Mouse (Mus musculus) forebrain, embryonic 16.5 days (tissue): ENCODE data around the gene Stoml3. TPM values are rescaled to one million over a fixed set of nuclear protein-coding genes. Genes with fewer than 3 reads are reported as not detected.

Source experiments
- ATAC-seq: fragments of 200-750 bp; cut with Nextera tagmentation; 2 replicates; pipeline ENCODE4 v1.8.0; 2017; ENCODE audit warnings: mild to moderate bottlenecking, moderate library complexity
- H3K27ac ChIP-seq: fragments of 300-500 bp; sonication (generic); 2 replicates; pipeline ENCODE4 v1.5.1; 2014; ENCODE audit warnings: low read length, control low read depth
- H3K27me3 ChIP-seq: fragments of 300-500 bp; sonication (generic); replicated peaks from 2 replicates; pipeline ENCODE4 v1.6.1; 2014; ENCODE audit warnings: low read length; ENCODE audit not compliant: control insufficient read depth, insufficient read depth
- H3K36me3 ChIP-seq: fragments of 300-500 bp; sonication (generic); 2 replicates; pipeline ENCODE4 v1.6.1; 2014; ENCODE audit not compliant: control insufficient read depth, insufficient read depth
- H3K4me1 ChIP-seq: fragments of 300-500 bp; sonication (generic); replicated peaks from 2 replicates; pipeline ENCODE4 v1.6.1; 2014; ENCODE audit warnings: low read length; ENCODE audit not compliant: control insufficient read depth, insufficient read depth
- H3K4me2 ChIP-seq: fragments of 300-500 bp; sonication (generic); 2 replicates; pipeline ENCODE4 v1.6.1; 2014; ENCODE audit warnings: mild to moderate bottlenecking, low read length, control low read depth
- H3K4me3 ChIP-seq: fragments of 300-500 bp; sonication (generic); replicated peaks from 2 replicates; pipeline ENCODE4 v1.5.1; 2014; ENCODE audit warnings: mild to moderate bottlenecking, low read length, control low read depth
- H3K9ac ChIP-seq: fragments of 300-500 bp; sonication (generic); replicated peaks from 2 replicates; pipeline ENCODE4 v1.6.1; 2014; ENCODE audit warnings: low read depth, low read length, control low read depth
- H3K9me3 ChIP-seq: fragments of 300-500 bp; sonication (generic); 2 replicates; pipeline ENCODE4 v1.6.1; 2016; ENCODE audit warnings: low read length; ENCODE audit not compliant: control insufficient read depth
- WGBS: fragments of 180-500 bp; shearing (Covaris S2); extraction: QIAGEN DNeasy Blood & Tissue Kit; methylation state at CpG from one replicate; pipeline ENCODE4 v1.1.7; 2014; 5-methylcytosine and 5-hydroxymethylcytosine counted together
- polyA plus RNA-seq: library from polyadenylated mRNA; unstranded; fragments of >200 nt; fragmentation: Nextera tagmentation; extraction: Ambion mirVana; gene quantifications from 2 replicates; pipeline ENCODE4 v1.2.1, GENCODE M21; 2015

Gene Stoml3
- polyA plus RNA-seq, 1 experiment from 2014 or later = not detected

DNA sequence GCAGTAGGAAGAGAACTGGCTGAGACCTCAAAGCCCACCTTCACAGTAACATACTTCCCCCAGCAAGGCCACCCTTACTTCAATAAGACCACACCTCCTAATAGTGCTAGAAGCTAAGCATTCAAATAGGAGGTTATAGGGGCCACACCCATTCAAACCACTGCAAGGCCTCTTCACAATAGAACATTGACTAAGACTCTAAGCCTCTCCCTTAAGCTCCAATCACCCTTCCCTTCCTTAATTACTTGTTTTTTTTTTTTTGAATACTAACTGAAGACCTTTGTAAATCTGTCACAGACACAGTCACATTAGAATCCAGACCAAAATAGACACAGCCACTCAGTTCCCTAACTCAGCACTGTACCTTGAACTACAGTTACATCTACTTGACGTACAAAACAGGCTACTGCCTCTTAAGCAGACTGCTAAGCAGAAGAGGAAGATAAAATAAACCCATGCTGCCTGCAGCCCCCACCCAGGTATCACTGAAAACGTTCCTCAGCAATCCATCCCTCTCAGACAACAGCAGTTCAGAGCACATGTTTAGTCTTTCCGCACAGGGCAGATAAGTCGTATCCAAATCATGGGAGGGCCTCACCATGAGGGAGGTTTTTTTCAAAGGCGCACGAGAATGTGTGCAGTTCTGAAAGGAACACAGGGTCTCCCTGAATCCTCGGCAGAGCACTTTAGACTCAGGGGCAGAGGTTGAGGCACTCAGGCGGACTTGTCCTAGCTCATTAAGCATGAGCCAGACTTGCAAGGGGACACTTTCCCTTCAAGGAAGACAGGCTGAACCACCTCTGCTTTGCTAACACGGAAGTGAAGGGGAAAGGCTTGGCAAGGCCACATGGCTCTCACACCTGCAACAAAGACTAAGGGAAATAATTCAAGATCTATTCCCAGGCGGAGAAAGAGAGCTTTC is 66.8 kb downstream of the Stoml3 start:
- H3K4me3 ChIP-seq = no peak overlapping the region
- ATAC-seq = no peak
- H3K4me1 ChIP-seq = peaks cover 2% of the 10 kb centered on the region
- H3K9me3 ChIP-seq = no peaks in the 10 kb centered on the region
- no peak overlapping the region for H3K4me2 ChIP-seq
- no peak overlapping the region for H3K9ac ChIP-seq
- H3K27me3 ChIP-seq = no peaks in the 10 kb centered on the region
- no peak overlapping the region for H3K27ac ChIP-seq
- WGBS = 39% methylated on average over 10 of the region's 10 CpGs
- no peaks in the 10 kb centered on the region for H3K36me3 ChIP-seq

DNA sequence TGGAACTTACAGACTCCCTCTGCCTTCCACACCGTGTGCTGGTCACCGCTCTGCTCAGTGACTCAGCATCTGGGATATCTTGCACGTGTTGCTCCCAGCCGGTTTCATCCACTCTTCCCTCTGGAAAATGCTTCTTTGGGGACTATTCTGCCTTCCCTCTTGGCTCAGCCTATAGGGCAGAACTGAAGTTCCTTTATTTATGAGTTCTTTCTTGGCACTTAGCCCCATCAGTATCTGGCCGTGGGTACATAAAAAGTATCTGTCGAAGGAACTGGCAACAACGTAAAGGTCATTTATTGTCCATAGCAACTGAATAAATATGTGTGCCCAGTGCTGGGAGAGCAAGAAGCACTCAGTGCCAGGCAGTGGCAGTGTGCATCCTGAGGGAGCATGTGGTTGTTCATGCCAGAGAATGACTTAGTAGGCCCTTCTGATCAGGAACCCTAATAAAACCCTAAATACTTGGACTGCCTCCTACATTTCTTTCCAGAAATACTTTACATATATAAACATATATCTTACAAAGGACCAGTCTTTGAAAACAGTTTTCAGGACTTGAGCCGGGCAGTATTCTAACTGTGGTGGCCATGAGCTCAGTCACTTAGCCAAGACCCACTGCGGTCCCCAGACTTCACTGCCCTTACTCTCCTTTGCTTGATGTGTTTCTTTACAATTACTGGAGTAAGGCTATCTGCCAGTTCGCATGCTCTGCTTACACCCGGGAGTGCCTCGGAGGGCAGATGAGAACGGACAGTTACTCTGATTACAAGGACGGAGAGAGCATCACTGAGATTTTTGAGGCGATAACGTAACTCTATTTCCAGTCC is 69.1 kb downstream of the Stoml3 start:
- Histone ChIP-seq H3K4me3 (no peak overlapping the region), H3K4me2 (no peak overlapping the region), H3K9me3 (no peaks in the 10 kb centered on the region), H3K27ac (no peak overlapping the region), H3K4me1 (peaks cover 2% of the 10 kb centered on the region), H3K27me3 (no peaks in the 10 kb centered on the region), H3K36me3 (no peaks in the 10 kb centered on the region), H3K9ac (no peak overlapping the region)
- peak; percentile 59 for ATAC-seq
- 63% methylated on average over 16 of the region's 16 CpGs for WGBS

Other genes starting within 250 kb of the Stoml3 start
- 9.3 and 10.6 TPM in 2 replicates for gene Nhlrc3, start 25.3 kb upstream of the Stoml3 start, polyA plus RNA-seq
- gene Proser1, start 25.0 kb upstream of the Stoml3 start, polyA plus RNA-seq = 27.0 and 29.7 TPM in 2 replicates
- gene Frem2, start 168.7 kb downstream of the Stoml3 start, polyA plus RNA-seq = 1.2 and 1.5 TPM in 2 replicates